Mouse (Mus musculus): Measurements from ENCODE around the gene Map3k3. TPM values are rescaled to one million over a fixed set of nuclear protein-coding genes. Genes with fewer than 3 reads are reported as not detected.
A peak's percentile ranks its signal among the peaks of the same experiment; 100 is the strongest.

Map3k3 gene
- polyA plus RNA-seq, 2 experiments = 3.8 to 5.5 TPM

DNA sequence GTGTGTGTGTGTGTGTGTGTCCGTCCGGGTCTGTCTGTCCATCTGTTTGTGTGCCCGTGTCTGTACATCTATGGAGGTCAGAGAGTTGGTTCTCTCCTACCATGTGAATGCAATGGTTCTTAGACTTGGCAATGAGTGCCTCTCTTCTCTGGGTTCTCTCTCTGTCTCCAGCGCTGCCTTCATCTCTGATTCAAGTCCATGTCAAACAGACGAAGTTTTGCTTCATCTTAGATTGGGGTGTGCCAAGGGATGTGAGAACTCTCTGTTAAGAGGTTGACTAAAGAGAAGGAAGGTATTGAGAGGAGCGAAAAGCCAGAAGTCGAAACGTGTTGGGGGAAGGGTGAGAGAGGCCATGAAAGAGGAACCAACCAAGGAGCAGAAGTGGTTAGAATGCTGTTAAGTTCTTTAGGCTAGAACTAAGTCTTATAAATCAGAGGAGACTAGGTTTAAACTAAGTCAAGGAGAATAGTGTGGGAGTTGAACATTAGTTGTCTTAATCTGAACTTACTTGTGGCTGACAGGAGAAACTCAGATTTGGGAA, 21.7 kb downstream of the Map3k3 start:
- Histone ChIP-seq H3K9ac (replicated peaks) (no peak overlapping the region), H3K27ac (no peak overlapping the region), H3K27me3 (ENCODE audit: control insufficient read depth, insufficient read depth, low read length) (no peaks in the 10 kb centered on the region), H3K36me3 (replicated peaks; ENCODE audit: control insufficient read depth, insufficient read depth, low read depth) (no peaks in the 10 kb centered on the region), H3K4me1 (replicated peaks; ENCODE audit: control insufficient read depth in 2 of 2, insufficient read depth in 2 of 2, low read length in 1 of 2) (no peaks in the 10 kb centered on the region), H3K4me2 (ENCODE audit: low read depth) (no peak overlapping the region), H3K4me3 (ENCODE audit: insufficient read depth in 1 of 2, low read depth in 2 of 2, low read length in 2 of 2) (no peak overlapping the region), H3K9me3 (ENCODE audit: control insufficient read depth, low read length) (no peaks in the 10 kb centered on the region)
- WGBS (ENCODE audit: insufficient replicate concordance) = 30% methylated on average over 8 of the region's 8 CpGs
- ATAC-seq (ENCODE audit: insufficient read depth) (no peak), DNase-seq (ENCODE audit: low read depth in 3 of 3, low spot score in 3 of 3) (no peak)
- TF ChIP-seq CTCF (IDR thresholded peaks at IDR 0.05; ENCODE audit: low read depth) = no peak
- no peak for TF ChIP-seq EP300 (IDR thresholded peaks at IDR 0.05; ENCODE audit: low read depth)

DNA sequence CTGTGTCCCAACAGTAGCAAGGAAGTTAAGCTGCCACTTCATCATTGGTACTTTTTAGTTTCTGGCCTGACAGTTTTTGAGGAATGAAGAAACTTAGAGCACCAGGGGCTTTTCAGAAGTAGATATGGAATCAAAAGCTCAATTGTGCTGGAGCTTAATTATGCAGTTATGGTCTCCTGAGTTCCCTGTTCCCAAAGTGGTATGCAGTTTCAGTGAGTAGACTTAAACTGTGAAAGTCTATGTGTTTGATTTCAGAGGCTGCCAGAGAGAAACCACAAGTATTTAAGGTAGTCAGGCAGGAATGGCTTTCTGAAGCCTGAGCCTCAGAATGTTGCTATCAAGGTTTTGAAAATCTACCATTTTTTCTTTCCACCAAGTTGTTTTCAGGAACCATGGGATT, 27.3 kb downstream of the Map3k3 start:
- TF ChIP-seq CTCF (IDR thresholded peaks at IDR 0.05; ENCODE audit: low read depth) (no peak), EP300 (IDR thresholded peaks at IDR 0.05; ENCODE audit: low read depth) (no peak)
- H3K4me1 ChIP-seq (replicated peaks; ENCODE audit: control insufficient read depth in 2 of 2, insufficient read depth in 2 of 2, low read length in 1 of 2) = no peaks in the 10 kb centered on the region
- no peak overlapping the region for H3K27ac ChIP-seq
- H3K27me3 ChIP-seq (ENCODE audit: control insufficient read depth, insufficient read depth, low read length) = no peaks in the 10 kb centered on the region
- no peak overlapping the region for H3K9ac ChIP-seq (replicated peaks)
- H3K9me3 ChIP-seq (ENCODE audit: control insufficient read depth, low read length) = no peaks in the 10 kb centered on the region
- H3K36me3 ChIP-seq (replicated peaks; ENCODE audit: control insufficient read depth, insufficient read depth, low read depth) = no peaks in the 10 kb centered on the region
- no peak overlapping the region for H3K4me2 ChIP-seq (ENCODE audit: low read depth)
- DNase-seq (ENCODE audit: low read depth in 3 of 3, low spot score in 3 of 3) (no peak), ATAC-seq (ENCODE audit: insufficient read depth) (no peak)
- H3K4me3 ChIP-seq (ENCODE audit: insufficient read depth in 1 of 2, low read depth in 2 of 2, low read length in 2 of 2) = no peak overlapping the region

GRCm38 (mm10) chr11:106122221-106122620, 37.8 kb downstream of the Map3k3 start:
- DNase-seq (ENCODE audit: low read depth in 3 of 3, low spot score in 3 of 3) (no peak), ATAC-seq (ENCODE audit: insufficient read depth) (no peak)
- Histone ChIP-seq H3K4me3 (ENCODE audit: insufficient read depth in 1 of 2, low read depth in 2 of 2, low read length in 2 of 2) (no peak overlapping the region), H3K27me3 (ENCODE audit: control insufficient read depth, insufficient read depth, low read length) (no peaks in the 10 kb centered on the region), H3K27ac (no peak overlapping the region), H3K9ac (replicated peaks) (no peak overlapping the region), H3K4me2 (ENCODE audit: low read depth) (no peak overlapping the region), H3K9me3 (ENCODE audit: control insufficient read depth, low read length) (no peaks in the 10 kb centered on the region), H3K4me1 (replicated peaks; ENCODE audit: control insufficient read depth in 2 of 2, insufficient read depth in 2 of 2, low read length in 1 of 2) (peaks cover 0 to 9% of the 10 kb centered on the region in 2 experiments; a peak in 1 of 4 replicates), H3K36me3 (replicated peaks; ENCODE audit: control insufficient read depth, insufficient read depth, low read depth) (no peaks in the 10 kb centered on the region; the same call in 1 of the 2 replicates)
- no peak for TF ChIP-seq EP300 (IDR thresholded peaks at IDR 0.05; ENCODE audit: low read depth)
- TF ChIP-seq CTCF (IDR thresholded peaks at IDR 0.05; ENCODE audit: low read depth) = no peak
- 60% methylated on average over 5 of the region's 5 CpGs for WGBS (ENCODE audit: insufficient replicate concordance)

GRCm38 (mm10) chr11:106122736-106123135, 38.3 kb downstream of the Map3k3 start:
- H3K4me2 ChIP-seq (ENCODE audit: low read depth) = no peak overlapping the region
- no peak overlapping the region for H3K4me3 ChIP-seq (ENCODE audit: insufficient read depth in 1 of 2, low read depth in 2 of 2, low read length in 2 of 2)
- H3K27me3 ChIP-seq (ENCODE audit: control insufficient read depth, insufficient read depth, low read length) = no peaks in the 10 kb centered on the region
- 27% methylated on average over 3 of the region's 3 CpGs for WGBS (ENCODE audit: insufficient replicate concordance)
- H3K27ac ChIP-seq = no peak overlapping the region
- TF ChIP-seq EP300 (IDR thresholded peaks at IDR 0.05; ENCODE audit: low read depth) = no peak
- no peak for TF ChIP-seq CTCF (IDR thresholded peaks at IDR 0.05; ENCODE audit: low read depth)
- H3K9ac ChIP-seq (replicated peaks) = no peak overlapping the region
- no peaks in the 10 kb centered on the region for H3K9me3 ChIP-seq (ENCODE audit: control insufficient read depth, low read length)
- DNase-seq (ENCODE audit: low read depth in 3 of 3, low spot score in 3 of 3) (peak in 2 of 3 experiments; percentile 12 to 23), ATAC-seq (ENCODE audit: insufficient read depth) (no peak)
- H3K4me1 ChIP-seq (replicated peaks; ENCODE audit: control insufficient read depth in 2 of 2, insufficient read depth in 2 of 2, low read length in 1 of 2) = peaks cover 0 to 9% of the 10 kb centered on the region in 2 experiments; a peak in 1 of 4 replicates
- no peaks in the 10 kb centered on the region; the same call in 1 of the 2 replicates for H3K36me3 ChIP-seq (replicated peaks; ENCODE audit: control insufficient read depth, insufficient read depth, low read depth)

- H3K27me3 ChIP-seq (ENCODE audit: control insufficient read depth, insufficient read depth, low read length) = no peaks in the 10 kb centered on the region
- H3K4me2 ChIP-seq (ENCODE audit: low read depth) = no peak overlapping the region
- H3K27ac ChIP-seq = no peak overlapping the region
- H3K4me3 ChIP-seq (ENCODE audit: insufficient read depth in 1 of 2, low read depth in 2 of 2, low read length in 2 of 2) = no peak overlapping the region
- H3K4me1 ChIP-seq (replicated peaks; ENCODE audit: control insufficient read depth in 2 of 2, insufficient read depth in 2 of 2, low read length in 1 of 2) = peaks cover 0 to 16% of the 10 kb centered on the region in 2 experiments; a peak in 2 of 4 replicates
- no peaks in the 10 kb centered on the region; the same call in 1 of the 2 replicates for H3K36me3 ChIP-seq (replicated peaks; ENCODE audit: control insufficient read depth, insufficient read depth, low read depth)
- H3K9me3 ChIP-seq (ENCODE audit: control insufficient read depth, low read length) = no peaks in the 10 kb centered on the region
- no peak overlapping the region for H3K9ac ChIP-seq (replicated peaks)
- ATAC-seq (ENCODE audit: insufficient read depth) (no peak), DNase-seq (ENCODE audit: low read depth in 3 of 3, low spot score in 3 of 3) (no peak)
- TF ChIP-seq EP300 (IDR thresholded peaks at IDR 0.05; ENCODE audit: low read depth) (no peak), CTCF (IDR thresholded peaks at IDR 0.05; ENCODE audit: low read depth) (no peak)
- 60% methylated on average over 4 of the region's 4 CpGs for WGBS (ENCODE audit: insufficient replicate concordance)
Observed at GRCm38 (mm10) chr11:106124784-106125183, 40.4 kb downstream of the Map3k3 start.
